Mouse (Mus musculus): ENCODE measurements around the gene Gm8237.
"Not testable (repeated sequence)": the region's sequence is repeated elsewhere in the genome, so short reads cannot be mapped to it uniquely, and the experiment has no call there.

DNA sequence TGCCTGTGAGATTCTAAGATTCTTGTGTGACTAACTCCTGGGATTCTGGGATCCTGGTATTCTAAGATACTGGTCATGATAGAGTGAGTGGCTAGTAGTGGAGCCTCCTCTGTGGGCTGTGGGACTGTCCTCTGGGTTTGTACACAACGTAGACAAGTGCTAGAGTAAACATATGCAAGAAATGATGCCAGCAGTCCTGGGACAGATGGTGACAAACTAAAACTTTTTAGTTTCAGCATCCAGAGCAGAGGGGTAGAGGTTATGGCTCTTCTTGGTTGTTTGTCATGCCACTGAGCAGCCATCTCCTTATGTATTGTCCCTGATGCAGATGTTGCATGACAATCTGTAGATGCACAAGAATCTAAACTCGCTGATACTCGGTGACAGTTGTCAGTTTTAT is 24.3 kb downstream of the Gm8237 start:
- not testable (repeated sequence) for TF ChIP-seq CTCF, EP300 (IDR thresholded peaks at IDR 0.05; ENCODE audit: low read depth)
